Mouse (Mus musculus) kidney, embryonic 15.5 days (tissue): ENCODE results near the gene Fasn. TPM values are rescaled to one million over a fixed set of nuclear protein-coding genes. Genes with fewer than 3 reads are reported as not detected.
A peak's percentile ranks its signal among the peaks of the same experiment; 100 is the strongest.

Experiments used
- ATAC-seq: fragments of 200-750 bp; cut with Nextera tagmentation; replicated peaks from 2 replicates; pipeline ENCODE4 v1.8.0; 2017; ENCODE audit warnings: moderate TSS enrichment; ENCODE audit not compliant: low FRiP score
- H3K27ac ChIP-seq: fragments of 300-500 bp; sonication (generic); 2 replicates; pipeline ENCODE4 v1.5.1; 2015; ENCODE audit warnings: mild to moderate bottlenecking, inconsistent platforms
- H3K27me3 ChIP-seq: fragments of 300-500 bp; sonication (generic); 2 replicates; pipeline ENCODE4 v1.6.1; 2015; ENCODE audit warnings: inconsistent platforms
- H3K36me3 ChIP-seq: fragments of 300-500 bp; sonication (generic); 2 replicates; pipeline ENCODE4 v1.6.1; 2015; ENCODE audit warnings: inconsistent platforms
- H3K4me1 ChIP-seq: fragments of 300-500 bp; sonication (generic); 2 replicates; pipeline ENCODE4 v1.6.1; 2015; ENCODE audit warnings: inconsistent platforms
- H3K4me2 ChIP-seq: fragments of 300-500 bp; sonication (generic); 2 replicates; pipeline ENCODE4 v1.6.1; 2015; ENCODE audit warnings: moderate library complexity, mild to moderate bottlenecking, inconsistent platforms
- H3K4me3 ChIP-seq: fragments of 300-500 bp; sonication (generic); replicated peaks from 2 replicates; pipeline ENCODE4 v1.5.1; 2015; ENCODE audit warnings: mild to moderate bottlenecking, inconsistent platforms
- H3K9ac ChIP-seq: fragments of 300-500 bp; sonication (generic); 2 replicates; pipeline ENCODE4 v1.6.1; 2015; ENCODE audit warnings: mild to moderate bottlenecking, inconsistent platforms
- H3K9me3 ChIP-seq: fragments of 300-500 bp; sonication (generic); replicated peaks from 2 replicates; pipeline ENCODE4 v1.6.1; 2016; ENCODE audit warnings: inconsistent platforms
- WGBS: fragments of 180-500 bp; shearing (Covaris S2); methylation state at CpG from one replicate; pipeline ENCODE4 v1.1.7; 2015; ENCODE audit warnings: mixed read lengths; 5-methylcytosine and 5-hydroxymethylcytosine counted together
- polyA plus RNA-seq: library from polyadenylated mRNA; unstranded; fragments of >200 nt; fragmentation: Nextera tagmentation; extraction: Ambion mirVana; gene quantifications from 2 replicates; pipeline ENCODE4 v1.2.1, GENCODE M21; 2015

Gene Fasn
- polyA plus RNA-seq, 1 experiment from 2014 or later: 51.8 TPM

- H3K4me3 ChIP-seq: peak overlapping the region; percentile 76
- WGBS: 42% methylated on average over 4 of the region's 4 CpGs
- H3K9me3 ChIP-seq: no peaks in the 10 kb centered on the region
- H3K9ac ChIP-seq: peak overlapping the region; percentile 85
- no peak for ATAC-seq
- H3K4me2 ChIP-seq: peak overlapping the region; percentile 72
- no peaks in the 10 kb centered on the region for H3K27me3 ChIP-seq
- peak overlapping the region; percentile 98 for H3K27ac ChIP-seq
- H3K4me1 ChIP-seq: peaks cover 36% of the 10 kb centered on the region
- peaks cover 20% of the 10 kb centered on the region for H3K36me3 ChIP-seq
These were observed 1.0 kb upstream of the Fasn start for GRCm38 (mm10) chr11:120825289-120825863.

GRCm38 (mm10) chr11:120824787-120825288 is 491 bp upstream of the Fasn start:
- peaks cover 25% of the 10 kb centered on the region for H3K36me3 ChIP-seq
- 1% methylated on average over 21 of the region's 21 CpGs for WGBS
- H3K27me3 ChIP-seq: no peaks in the 10 kb centered on the region
- H3K27ac ChIP-seq: peak overlapping the region; percentile 98
- no peaks in the 10 kb centered on the region for H3K9me3 ChIP-seq
- ATAC-seq: peak; percentile 20
- H3K4me1 ChIP-seq: peaks cover 36% of the 10 kb centered on the region
- H3K4me2 ChIP-seq: peak overlapping the region; percentile 72
- H3K9ac ChIP-seq: peak overlapping the region; percentile 85
- H3K4me3 ChIP-seq: peak overlapping the region; percentile 76

GRCm38 (mm10) chr11:120823551-120823947 is 798 bp downstream of the Fasn start:
- peak overlapping the region; percentile 72 for H3K4me2 ChIP-seq
- peaks cover 36% of the 10 kb centered on the region for H3K4me1 ChIP-seq
- H3K36me3 ChIP-seq: peaks cover 38% of the 10 kb centered on the region
- H3K9ac ChIP-seq: peak overlapping the region; percentile 85
- peak; percentile 57 for ATAC-seq
- H3K4me3 ChIP-seq: peak overlapping the region; percentile 76
- H3K27ac ChIP-seq: peak overlapping the region; percentile 98
- no peaks in the 10 kb centered on the region for H3K27me3 ChIP-seq
- H3K9me3 ChIP-seq: no peaks in the 10 kb centered on the region
- under 1% methylated on average over 38 of the region's 40 CpGs for WGBS

GRCm38 (mm10) chr11:120822831-120823550 is 1.4 kb downstream of the Fasn start:
- peak overlapping the region; percentile 72 for H3K4me2 ChIP-seq
- no peaks in the 10 kb centered on the region for H3K27me3 ChIP-seq
- H3K27ac ChIP-seq: peak overlapping the region; percentile 98
- H3K4me1 ChIP-seq: peaks cover 36% of the 10 kb centered on the region
- peak overlapping the region; percentile 76 for H3K4me3 ChIP-seq
- no peak for ATAC-seq
- no peaks in the 10 kb centered on the region for H3K9me3 ChIP-seq
- H3K9ac ChIP-seq: peak overlapping the region; percentile 85
- H3K36me3 ChIP-seq: peaks cover 44% of the 10 kb centered on the region
- WGBS: 0% methylated on average over 14 of the region's 14 CpGs

GRCm38 (mm10) chr11:120822321-120822720 is 2.0 kb downstream of the Fasn start:
- H3K27ac ChIP-seq: no peak overlapping the region
- peak overlapping the region; percentile 76 for H3K4me3 ChIP-seq
- peaks cover 51% of the 10 kb centered on the region for H3K36me3 ChIP-seq
- no peaks in the 10 kb centered on the region for H3K9me3 ChIP-seq
- no peak for ATAC-seq
- peak overlapping the region; percentile 72 for H3K4me2 ChIP-seq
- 47% methylated on average over 4 of the region's 4 CpGs for WGBS
- H3K27me3 ChIP-seq: no peaks in the 10 kb centered on the region
- H3K4me1 ChIP-seq: peaks cover 36% of the 10 kb centered on the region
- H3K9ac ChIP-seq: peak overlapping the region; percentile 85

- Histone ChIP-seq H3K4me3 (peak overlapping the region; percentile 76), H3K36me3 (peaks cover 61% of the 10 kb centered on the region), H3K27ac (no peak overlapping the region), H3K9ac (peak overlapping the region; percentile 85; the same call in 1 of the 2 replicates), H3K4me2 (peak overlapping the region; percentile 72), H3K9me3 (no peaks in the 10 kb centered on the region), H3K27me3 (no peaks in the 10 kb centered on the region), H3K4me1 (peaks cover 36% of the 10 kb centered on the region)
- WGBS: 82% methylated on average over 14 of the region's 14 CpGs
- no peak for ATAC-seq
These were observed 3.0 kb downstream of the Fasn start for GRCm38 (mm10) chr11:120821076-120821922.

GRCm38 (mm10) chr11:120820546-120820945 is 3.8 kb downstream of the Fasn start:
- Histone ChIP-seq H3K9ac (no peak overlapping the region), H3K36me3 (peaks cover 68% of the 10 kb centered on the region), H3K4me2 (no peak overlapping the region), H3K9me3 (no peaks in the 10 kb centered on the region), H3K4me1 (peaks cover 33% of the 10 kb centered on the region), H3K27ac (no peak overlapping the region), H3K4me3 (no peak overlapping the region), H3K27me3 (no peaks in the 10 kb centered on the region)
- no peak for ATAC-seq
- WGBS: 90% methylated on average over 14 of the region's 14 CpGs

GRCm38 (mm10) chr11:120819556-120819955 is 4.8 kb downstream of the Fasn start:
- Histone ChIP-seq H3K4me2 (no peak overlapping the region), H3K4me3 (no peak overlapping the region), H3K4me1 (peaks cover 24% of the 10 kb centered on the region), H3K9ac (no peak overlapping the region), H3K27me3 (no peaks in the 10 kb centered on the region), H3K27ac (no peak overlapping the region), H3K36me3 (peaks cover 78% of the 10 kb centered on the region), H3K9me3 (no peaks in the 10 kb centered on the region)
- ATAC-seq: no peak
- 96% methylated on average over 6 of the region's 6 CpGs for WGBS

- no peak overlapping the region for H3K27ac ChIP-seq
- no peak overlapping the region for H3K4me3 ChIP-seq
- peaks cover 24% of the 10 kb centered on the region for H3K4me1 ChIP-seq
- H3K9ac ChIP-seq: no peak overlapping the region
- no peaks in the 10 kb centered on the region for H3K9me3 ChIP-seq
- H3K4me2 ChIP-seq: no peak overlapping the region
- ATAC-seq: no peak
- no peaks in the 10 kb centered on the region for H3K27me3 ChIP-seq
- 95% methylated on average over 13 of the region's 13 CpGs for WGBS
- peaks cover 91% of the 10 kb centered on the region for H3K36me3 ChIP-seq
These were observed 6.1 kb downstream of the Fasn start for GRCm38 (mm10) chr11:120818251-120818650.

- H3K4me2 ChIP-seq: no peak overlapping the region
- no peaks in the 10 kb centered on the region for H3K9me3 ChIP-seq
- no peak for ATAC-seq
- no peak overlapping the region for H3K27ac ChIP-seq
- WGBS: 94% methylated on average over 6 of the region's 6 CpGs
- H3K27me3 ChIP-seq: no peaks in the 10 kb centered on the region
- no peak overlapping the region for H3K9ac ChIP-seq
- no peak overlapping the region for H3K4me3 ChIP-seq
- peaks cover 100% of the 10 kb centered on the region for H3K36me3 ChIP-seq
- peaks cover 16% of the 10 kb centered on the region for H3K4me1 ChIP-seq
These were observed 7.0 kb downstream of the Fasn start for GRCm38 (mm10) chr11:120817358-120817757.

GRCm38 (mm10) chr11:120812068-120812467 is 12.3 kb downstream of the Fasn start:
- Histone ChIP-seq H3K27ac (no peak overlapping the region), H3K4me3 (no peak overlapping the region), H3K4me2 (no peak overlapping the region), H3K4me1 (no peaks in the 10 kb centered on the region), H3K36me3 (peaks cover 100% of the 10 kb centered on the region), H3K9me3 (no peaks in the 10 kb centered on the region), H3K9ac (no peak overlapping the region), H3K27me3 (no peaks in the 10 kb centered on the region)
- ATAC-seq: no peak
- 95% methylated on average over 16 of the region's 16 CpGs for WGBS

GRCm38 (mm10) chr11:120808010-120808409 is 16.3 kb downstream of the Fasn start:
- no peak overlapping the region for H3K27ac ChIP-seq
- no peaks in the 10 kb centered on the region for H3K4me1 ChIP-seq
- no peak overlapping the region for H3K4me2 ChIP-seq
- WGBS: 96% methylated on average over 12 of the region's 12 CpGs
- no peaks in the 10 kb centered on the region for H3K9me3 ChIP-seq
- ATAC-seq: no peak
- H3K36me3 ChIP-seq: peaks cover 84% of the 10 kb centered on the region
- H3K9ac ChIP-seq: no peak overlapping the region
- H3K4me3 ChIP-seq: no peak overlapping the region
- H3K27me3 ChIP-seq: no peaks in the 10 kb centered on the region
